Mouse (Mus musculus): ENCODE data around the gene Itgb1bp1. TPM values are rescaled to one million over a fixed set of nuclear protein-coding genes. Genes with fewer than 3 reads are reported as not detected.

Itgb1bp1 gene
- 42.3 TPM for total RNA-seq (2023)

DNA sequence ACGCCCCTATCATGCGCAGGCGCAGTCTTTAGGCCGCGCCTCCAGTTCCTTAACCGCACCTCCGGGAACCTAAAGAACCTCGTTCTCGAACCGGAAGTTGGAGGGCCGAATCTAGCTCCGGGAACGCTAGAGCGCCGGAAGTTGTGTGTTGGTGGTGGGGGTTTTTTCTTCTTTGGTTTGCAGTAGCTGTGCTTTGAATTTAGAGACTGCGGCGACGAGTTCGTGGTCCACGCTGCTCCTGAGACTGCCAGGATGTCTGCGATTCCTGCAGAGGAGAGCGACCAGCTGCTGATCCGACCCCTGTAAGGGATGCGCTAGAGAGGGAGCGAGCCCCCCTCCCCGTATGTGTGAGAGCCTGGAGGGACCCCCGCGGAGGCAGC is at the start of gene Itgb1bp1:
Gene Itgb1bp1 (minus strand): TSS at position 42 of the 380 bp plus-strand sequence.

DNA sequence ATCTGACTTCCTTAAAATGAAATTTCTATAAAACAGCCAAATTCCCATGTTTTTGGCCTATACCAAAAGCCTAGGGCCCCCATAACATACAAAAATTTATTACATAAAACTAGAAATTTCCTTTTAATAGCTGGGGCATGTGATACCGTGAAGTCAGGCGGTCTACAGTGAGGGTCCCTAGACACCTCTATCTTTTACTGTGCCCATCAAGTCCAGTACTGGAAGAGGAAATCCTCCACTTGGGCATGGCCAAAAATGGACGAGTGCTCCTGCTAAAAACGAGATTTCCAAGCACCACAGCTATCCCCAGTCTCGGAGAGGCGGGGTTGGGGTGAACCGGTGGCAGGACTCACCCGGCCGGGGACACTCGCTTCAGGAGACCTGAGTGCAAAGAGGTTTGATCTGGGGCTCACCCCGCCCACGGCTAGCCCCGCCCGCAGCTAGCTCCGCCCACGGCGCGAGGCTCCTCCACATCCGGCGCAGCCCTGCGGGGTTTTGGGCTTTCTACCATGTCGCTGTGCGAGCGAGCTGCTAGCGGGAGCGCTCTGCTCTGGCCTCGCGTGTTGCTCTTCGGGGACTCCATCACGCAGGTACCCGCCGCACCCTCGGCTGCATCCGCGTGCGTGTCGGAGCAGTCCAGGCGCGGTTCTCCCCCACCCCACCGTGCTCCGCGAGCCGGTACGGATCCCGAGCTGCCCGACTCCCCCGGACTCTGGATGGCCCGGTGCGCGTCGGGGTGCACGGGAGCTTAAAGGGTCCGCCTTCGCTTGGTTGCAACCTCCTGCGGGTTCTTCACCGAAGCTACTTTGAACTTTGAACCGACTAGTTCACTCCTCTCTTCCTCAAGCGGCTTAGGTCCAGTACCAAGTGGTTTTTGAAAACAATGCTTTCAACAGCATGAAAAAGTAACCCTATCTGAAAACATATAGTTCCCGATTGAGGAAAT is 30.1 kb upstream of the Itgb1bp1 start, which contains the start of gene Iah1:
Gene Iah1 (plus strand): TSS at position 467 of the 946 bp plus-strand sequence.

DNA sequence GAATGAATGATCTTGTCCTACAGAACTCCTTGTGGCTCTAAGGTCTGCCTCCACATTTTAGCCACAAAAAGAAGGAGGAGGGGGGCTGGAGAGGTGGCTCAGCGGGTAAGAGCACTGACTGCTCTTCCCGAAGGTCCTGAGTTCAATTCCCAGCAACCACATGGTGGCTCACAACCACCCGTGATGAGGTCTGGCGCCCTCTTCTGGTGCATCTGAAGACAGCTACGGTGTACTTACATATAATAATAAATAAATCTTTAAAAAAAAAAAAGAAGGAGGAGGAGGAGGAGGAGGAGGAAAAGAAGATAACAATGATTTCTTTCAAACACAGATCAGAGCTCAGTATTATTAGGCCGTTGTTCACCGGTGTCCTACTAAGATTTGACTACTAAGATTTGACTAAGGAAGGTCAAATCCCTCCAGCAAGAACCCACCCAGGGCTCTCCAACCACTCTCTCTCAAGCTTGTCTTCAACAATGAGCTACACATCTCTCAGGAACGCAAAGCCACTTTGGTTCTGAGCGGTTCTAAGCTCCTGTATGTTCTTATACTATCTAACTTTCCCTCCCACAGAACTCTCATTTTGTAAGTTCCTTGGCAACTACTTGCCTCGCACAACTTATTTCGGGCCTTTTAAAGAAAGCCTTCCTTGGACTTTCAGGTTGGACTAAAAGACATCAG is 1.2 kb downstream of the Itgb1bp1 start, which contains the start of gene Cpsf3:
Gene Cpsf3 (plus strand): TSS at position 631 of the 681 bp plus-strand sequence.

Other genes with a start within 250 kb of the Itgb1bp1 start
- gene Cpsf3, start 893 bp downstream of the Itgb1bp1 start, total RNA-seq (2023), result 76.0 TPM
- gene Iah1, start 30.1 kb upstream of the Itgb1bp1 start, total RNA-seq (2023), result 22.8 TPM
- gene Adam17, start 87.3 kb upstream of the Itgb1bp1 start, total RNA-seq (2023), result 54.5 TPM
- gene Ywhaq, start 131.4 kb upstream of the Itgb1bp1 start, total RNA-seq (2023), result 132 TPM

Measured in CD4-positive naive resting alpha-beta T cell, adult 76 days (primary cell).